Mouse (Mus musculus): ENCODE measurements around the gene Rgl2.
"Not testable (repeated sequence)": the region's sequence is repeated elsewhere in the genome, so short reads cannot be mapped to it uniquely, and the experiment has no call there.

Gene Rgl2

GRCm38 (mm10) chr17:33929371-33930279, at the start of gene Rgl2:
Gene Rgl2, plus strand, starts transcription at chr17:33929543.
- DNase-seq (ENCODE audit: low read depth, low spot score), result peak; percentile 90

DNA sequence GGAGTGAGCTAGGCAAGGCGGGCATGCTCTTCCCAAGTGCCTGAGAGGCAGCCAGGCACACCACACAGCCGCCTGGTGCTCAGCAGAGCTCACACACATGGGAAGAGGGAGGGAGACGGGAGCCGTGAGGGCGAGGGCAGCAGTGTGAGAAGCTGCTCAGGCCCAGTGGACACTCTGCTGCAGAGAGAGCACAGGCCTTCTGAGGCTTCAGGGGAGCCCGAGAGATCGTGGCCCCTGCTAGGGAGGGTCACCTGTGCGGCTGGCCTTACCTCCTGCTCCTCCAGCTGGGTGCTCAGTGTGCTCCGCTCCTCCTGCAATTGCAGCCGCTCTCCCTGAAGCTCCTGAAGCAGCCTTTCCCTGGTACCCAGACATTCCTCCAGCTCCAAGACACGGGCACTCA, 45.0 kb upstream of the Rgl2 start:
- not testable (repeated sequence) for DNase-seq (ENCODE audit: low read depth, low spot score)

- DNase-seq (ENCODE audit: low read depth, low spot score), result not testable (repeated sequence)
Measured at GRCm38 (mm10) chr17:33887802-33888201, 41.5 kb upstream of the Rgl2 start.

GRCm38 (mm10) chr17:33888230-33888629, 41.1 kb upstream of the Rgl2 start:
- DNase-seq (ENCODE audit: low read depth, low spot score), result not testable (repeated sequence)

- not testable (repeated sequence) for DNase-seq (ENCODE audit: low read depth, low spot score)
Measured at GRCm38 (mm10) chr17:33889941-33890532, 39.3 kb upstream of the Rgl2 start.

- peak; percentile 99 for DNase-seq (ENCODE audit: low read depth, low spot score)
Measured at GRCm38 (mm10) chr17:33890533-33891059, 38.7 kb upstream of the Rgl2 start, which contains the start of gene Kifc1. Gene Kifc1, minus strand, starts transcription at chr17:33890661.

GRCm38 (mm10) chr17:33891357-33891756, 38.0 kb upstream of the Rgl2 start:
- DNase-seq (ENCODE audit: low read depth, low spot score), result no peak

GRCm38 (mm10) chr17:33891892-33892291, 37.5 kb upstream of the Rgl2 start:
- not testable (repeated sequence) for DNase-seq (ENCODE audit: low read depth, low spot score)

- DNase-seq (ENCODE audit: low read depth, low spot score), result no peak
Measured at GRCm38 (mm10) chr17:33892429-33892828, 36.9 kb upstream of the Rgl2 start.

- DNase-seq (ENCODE audit: low read depth, low spot score), result not testable (repeated sequence)
Measured at GRCm38 (mm10) chr17:33893011-33893410, 36.3 kb upstream of the Rgl2 start.

DNA sequence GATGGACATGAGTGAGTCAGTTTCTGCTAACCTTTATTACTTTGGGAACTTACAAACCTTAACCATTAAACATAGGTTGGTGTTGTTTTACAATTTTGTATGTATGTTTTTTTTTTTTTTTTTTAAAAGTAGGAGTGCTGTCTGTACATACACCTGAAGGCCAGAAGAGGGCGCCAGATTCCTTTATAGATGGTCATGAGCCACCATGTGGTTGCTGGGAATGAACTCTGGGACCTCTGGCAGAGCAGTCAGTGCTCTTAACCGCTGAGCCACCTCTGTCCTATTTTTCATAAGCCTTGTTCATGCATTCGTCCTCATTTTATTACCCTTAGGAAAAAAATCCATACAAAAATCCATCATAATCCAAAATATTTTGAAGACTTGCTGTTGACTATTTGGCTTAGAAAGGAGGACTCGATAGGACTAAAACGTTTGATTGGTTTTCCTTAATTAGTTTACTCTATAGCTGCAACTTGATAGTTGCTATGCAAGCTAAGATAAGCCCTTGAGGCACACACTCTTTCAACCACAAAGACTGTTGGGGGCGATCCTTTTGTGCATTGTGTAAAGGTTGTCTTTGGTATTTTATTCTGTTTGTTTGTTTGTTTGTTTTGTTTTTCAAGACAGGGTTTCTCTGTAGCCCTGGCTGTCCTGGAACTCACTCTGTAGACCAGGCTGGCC, 32.1 kb upstream of the Rgl2 start:
- no peak for DNase-seq (ENCODE audit: low read depth, low spot score)

GRCm38 (mm10) chr17:33898193-33898592, 31.1 kb upstream of the Rgl2 start:
- DNase-seq (ENCODE audit: low read depth, low spot score), result not testable (repeated sequence)

- no peak for DNase-seq (ENCODE audit: low read depth, low spot score)
Measured at GRCm38 (mm10) chr17:33899642-33900041, 29.7 kb upstream of the Rgl2 start.

GRCm38 (mm10) chr17:33900281-33900988, 28.9 kb upstream of the Rgl2 start:
- DNase-seq (ENCODE audit: low read depth, low spot score), result no peak

- DNase-seq (ENCODE audit: low read depth, low spot score), result no peak
Measured at GRCm38 (mm10) chr17:33900989-33901314, 28.4 kb upstream of the Rgl2 start.

GRCm38 (mm10) chr17:33901653-33902052, 27.7 kb upstream of the Rgl2 start:
- DNase-seq (ENCODE audit: low read depth, low spot score), result no peak

- no peak for DNase-seq (ENCODE audit: low read depth, low spot score)
Measured at GRCm38 (mm10) chr17:33902079-33902478, 27.3 kb upstream of the Rgl2 start.

DNA sequence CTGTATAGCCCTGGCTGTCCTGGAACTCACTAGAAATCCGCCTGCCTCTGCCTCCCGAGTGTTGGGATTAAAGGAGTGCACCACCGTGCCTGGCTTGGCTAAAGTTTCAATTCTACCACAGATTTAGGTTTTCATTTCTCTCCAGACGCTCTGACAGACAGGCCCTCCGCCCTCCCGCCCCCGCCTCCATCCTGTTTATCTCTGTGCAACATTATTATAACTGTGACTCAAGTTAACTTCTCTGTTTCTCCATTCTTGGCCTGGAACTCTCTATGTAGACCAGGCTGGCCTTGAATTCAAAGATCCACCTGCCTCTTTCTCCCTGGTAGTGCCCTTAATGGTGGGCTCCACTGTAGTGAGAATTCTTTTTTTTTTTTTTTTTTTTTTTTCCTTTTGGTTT, 26.9 kb upstream of the Rgl2 start:
- DNase-seq (ENCODE audit: low read depth, low spot score), result no peak

GRCm38 (mm10) chr17:33903911-33904651, 25.3 kb upstream of the Rgl2 start:
- DNase-seq (ENCODE audit: low read depth, low spot score), result not testable (repeated sequence)

DNA sequence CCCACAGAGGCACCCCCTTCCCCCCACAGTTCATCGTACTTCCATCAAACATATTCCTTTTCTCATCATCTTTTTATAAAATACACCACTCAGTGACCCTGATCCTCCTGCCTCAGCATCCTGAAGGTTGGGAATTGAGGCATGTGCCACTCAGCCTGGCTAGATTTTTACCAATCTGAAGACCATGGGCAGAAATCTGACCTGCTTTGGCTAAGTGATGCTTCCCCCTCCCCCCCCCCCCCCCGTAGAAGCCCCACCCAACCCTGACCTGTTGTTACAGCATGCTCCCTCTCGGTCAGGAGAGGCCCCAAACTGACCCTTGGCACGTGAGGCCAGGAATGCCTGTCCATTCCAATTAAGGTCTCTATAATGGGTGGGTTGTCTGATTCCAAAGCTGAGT, 24.5 kb upstream of the Rgl2 start, which contains the start of gene Platr17:
TSS of gene Platr17 (plus strand) at position 301 of the 400 bp plus-strand sequence.
- not testable (repeated sequence) for DNase-seq (ENCODE audit: low read depth, low spot score)
